In genomic region chr17:25593411-25594261, GRCm38 (mm10) we compare ENCODE assay signal across 12 mouse cellular contexts. TPM values are rescaled to one million over a fixed set of nuclear protein-coding genes. Genes with fewer than 3 reads are reported as not detected.
A peak's percentile ranks its signal among the peaks of the same experiment; 100 is the strongest.
DNase-seq lines count a peak whose midpoint lies in the region; ATAC-seq and TF ChIP-seq lines count a peak whose summit lies in the region.
"Had no signal": no experiment of that assay in that cellular context is flagged by ENCODE, and none has a peak within 500 bp of the region (broad histone marks: within the 10 kb centered on the region; RNA-seq: fewer than 3 reads in every experiment).

No protein-coding gene starts in this region.

- peak; percentile 38 to 52 for DNase-seq in cerebellum, postnatal 10 days
- DNase-seq in kidney, postnatal 25 days = no peak
- no peak for DNase-seq in hindbrain, postnatal 0 days (ENCODE audit: low spot score)
- no peak for DNase-seq in lung, postnatal 25 days (ENCODE audit: low spot score)
- DNase-seq: adrenal gland, postnatal 10 days had no signal

- peaks cover 9% of the 10 kb centered on the region for H3K4me1 ChIP-seq in kidney, embryonic 14.5 days (ENCODE audit: control insufficient read depth, insufficient read depth, low read length)
- no peaks in the 10 kb centered on the region for H3K4me1 ChIP-seq in hindbrain, postnatal 0 days (ENCODE audit: insufficient read depth, low read length)
- peaks cover 12% of the 10 kb centered on the region; the same call in 1 of the 2 replicates for H3K4me1 ChIP-seq in neural tube, embryonic 13.5 days (replicated peaks)
- H3K4me1 ChIP-seq in intestine, embryonic 15.5 days (replicated peaks) = no peaks in the 10 kb centered on the region

- 21% methylated on average over 22 of the region's 22 CpGs for WGBS in kidney, embryonic 14.5 days
- WGBS in hindbrain, postnatal 0 days = 62% methylated on average over 22 of the region's 22 CpGs
- WGBS in neural tube, embryonic 13.5 days = 42% methylated on average over 22 of the region's 22 CpGs
- 58% methylated on average over 22 of the region's 22 CpGs for WGBS in intestine, embryonic 15.5 days

- no peak overlapping the region for H3K9ac ChIP-seq in kidney, embryonic 14.5 days (ENCODE audit: low read depth, low read length)
- H3K9ac ChIP-seq in hindbrain, postnatal 0 days (replicated peaks; ENCODE audit: low read length) = 0 out of 2 replicates have a peak overlapping the region, but pooled peaks have one; percentile 5
- no peak overlapping the region for H3K9ac ChIP-seq in neural tube, embryonic 13.5 days
- H3K9ac ChIP-seq in intestine, embryonic 15.5 days = no peak overlapping the region
- H3K9ac ChIP-seq: heart, embryonic 15.5 days; liver, embryonic 14.5 days had no signal

- no peak overlapping the region for H3K27ac ChIP-seq in kidney, embryonic 14.5 days (ENCODE audit: low read depth, low read length)
- H3K27ac ChIP-seq in hindbrain, postnatal 0 days = no peak overlapping the region
- peak overlapping the region; percentile 42; the same call in 1 of the 2 replicates for H3K27ac ChIP-seq in neural tube, embryonic 13.5 days (replicated peaks)
- no peak overlapping the region for H3K27ac ChIP-seq in intestine, embryonic 15.5 days
- H3K27ac ChIP-seq: heart, embryonic 15.5 days; liver, embryonic 14.5 days had no signal

- ATAC-seq in cerebellum, adult (ENCODE audit: insufficient number of reproducible peaks, low FRiP score, low TSS enrichment) = no peak
- ATAC-seq in kidney, embryonic 14.5 days (ENCODE audit: low FRiP score, low TSS enrichment) = peak; percentile 60
- ATAC-seq in hindbrain, postnatal 0 days = no peak
- no peak for ATAC-seq in neural tube, embryonic 13.5 days (ENCODE audit: low read depth)
- ATAC-seq in intestine, embryonic 15.5 days = no peak

- no peak overlapping the region for H3K4me3 ChIP-seq in kidney, embryonic 14.5 days (ENCODE audit: low read length)
- H3K4me3 ChIP-seq in hindbrain, postnatal 0 days (ENCODE audit: low read length) = no peak overlapping the region
- H3K4me3 ChIP-seq in neural tube, embryonic 13.5 days = no peak overlapping the region
- H3K4me3 ChIP-seq in intestine, embryonic 15.5 days (replicated peaks) = no peak overlapping the region
- H3K4me3 ChIP-seq: heart, embryonic 15.5 days; megakaryocyte, embryonic 14.5 days had no signal

- H3K36me3 ChIP-seq in kidney, embryonic 14.5 days (ENCODE audit: control insufficient read depth, insufficient read depth, low read length) = peaks cover 13% of the 10 kb centered on the region
- no peaks in the 10 kb centered on the region for H3K36me3 ChIP-seq in hindbrain, postnatal 0 days (ENCODE audit: insufficient read depth, low read length)
- H3K36me3 ChIP-seq in neural tube, embryonic 13.5 days = peaks cover 42% of the 10 kb centered on the region
- H3K36me3 ChIP-seq in intestine, embryonic 15.5 days = no peaks in the 10 kb centered on the region

- H3K4me2 ChIP-seq in kidney, embryonic 14.5 days (replicated peaks; ENCODE audit: low read depth, low read length) = no peak overlapping the region
- no peak overlapping the region for H3K4me2 ChIP-seq in hindbrain, postnatal 0 days (ENCODE audit: low read depth, low read length)
- no peak overlapping the region for H3K4me2 ChIP-seq in neural tube, embryonic 13.5 days
- no peak overlapping the region for H3K4me2 ChIP-seq in intestine, embryonic 15.5 days (replicated peaks)
- H3K4me2 ChIP-seq: heart, embryonic 15.5 days had no signal

- no peaks in the 10 kb centered on the region for H3K27me3 ChIP-seq in kidney, embryonic 14.5 days (ENCODE audit: control insufficient read depth, insufficient read depth, low read length)
- no peaks in the 10 kb centered on the region for H3K27me3 ChIP-seq in hindbrain, postnatal 0 days (ENCODE audit: insufficient read depth, low read length)
- H3K27me3 ChIP-seq in neural tube, embryonic 13.5 days = no peaks in the 10 kb centered on the region
- no peaks in the 10 kb centered on the region for H3K27me3 ChIP-seq in intestine, embryonic 15.5 days (replicated peaks)
- H3K27me3 ChIP-seq: heart, embryonic 15.5 days had no signal

- no peak for TF ChIP-seq CTCF in hindbrain, postnatal 0 days (IDR thresholded peaks at IDR 0.05; ENCODE audit: low read depth)

- no peaks in the 10 kb centered on the region for H3K9me3 ChIP-seq in kidney, embryonic 14.5 days (ENCODE audit: control insufficient read depth, low read length)
- no peaks in the 10 kb centered on the region for H3K9me3 ChIP-seq in hindbrain, postnatal 0 days (ENCODE audit: low read length)
- H3K9me3 ChIP-seq in neural tube, embryonic 13.5 days = no peaks in the 10 kb centered on the region
- H3K9me3 ChIP-seq in intestine, embryonic 15.5 days = no peaks in the 10 kb centered on the region
- H3K9me3 ChIP-seq: heart, embryonic 15.5 days had no signal

RNA-seq across cellular contexts. Expression of gene Lmf1, which starts 14.8 kb away (rescaled TPM):
- 21.3 and 29.8 TPM in 2 replicates for polyA plus RNA-seq in kidney, embryonic 14.5 days (2014; fragmentation: Nextera tagmentation; extraction: Ambion mirVana)
- 38.1 and 45.1 TPM in 2 replicates for total RNA-seq in hindbrain, postnatal 0 days (2014; rRNA removed)
- 21.4 and 22.4 TPM in 2 replicates for polyA plus RNA-seq in hindbrain, postnatal 0 days (2015; fragmentation: Nextera tagmentation; extraction: Ambion mirVana)
- 24.9 and 26.2 TPM in 2 replicates for polyA plus RNA-seq in neural tube, embryonic 13.5 days (2015; fragmentation: Nextera tagmentation; extraction: Ambion mirVana)
- 33.0 and 35.9 TPM in 2 replicates for polyA plus RNA-seq in intestine, embryonic 15.5 days (2015; fragmentation: Nextera tagmentation; extraction: Ambion mirVana)

RNA-seq across cellular contexts. Expression of gene Sox8, which starts 23.1 kb away (rescaled TPM):
- 6.5 and 8.5 TPM in 2 replicates for polyA plus RNA-seq in kidney, embryonic 14.5 days (2014; fragmentation: Nextera tagmentation; extraction: Ambion mirVana)
- total RNA-seq in hindbrain, postnatal 0 days (2014; rRNA removed) = 52.1 and 54.5 TPM in 2 replicates
- 28.9 and 31.5 TPM in 2 replicates for polyA plus RNA-seq in hindbrain, postnatal 0 days (2015; fragmentation: Nextera tagmentation; extraction: Ambion mirVana)
- 10.8 and 11.6 TPM in 2 replicates for polyA plus RNA-seq in neural tube, embryonic 13.5 days (2015; fragmentation: Nextera tagmentation; extraction: Ambion mirVana)
- polyA plus RNA-seq in intestine, embryonic 15.5 days (2015; fragmentation: Nextera tagmentation; extraction: Ambion mirVana) = 5.8 and 6.1 TPM in 2 replicates

Comparison
In these comparisons a context has a peak if more than half of its experiments do, and no peak if none do; other contexts are left out.
1. DNase-seq: peak in cerebellum, postnatal 10 days (2 of 2); none in kidney, postnatal 25 days (0 of 2), hindbrain, postnatal 0 days (single experiment) and lung, postnatal 25 days (single experiment).